Mouse (Mus musculus) liver, adult 2 months (tissue): ENCODE measurements at regions not wholly inside any gene's neighbourhood (a gene's known extent, or its start where the extent isn't known, plus 50 kb on each side); places are given as distances from the start of the nearest gene placed in this dataset.
A peak's percentile ranks its signal among the peaks of the same experiment; 100 is the strongest.

Experiments
- DNase-seq: peaks from one replicate; pipeline ENCODE4 v3.0.0-alpha.2; 2011; ENCODE audit warnings: low read depth, low spot score; ENCODE audit errors: extremely low read depth
- H3K27ac ChIP-seq: fragments of 200-500 bp; replicated peaks from 2 replicates; pipeline ENCODE4 v1.5.1; 2012; ENCODE audit warnings: low read depth, mild to moderate bottlenecking, control low read depth, inconsistent platforms, low read length; ENCODE audit not compliant: insufficient read depth
- H3K27me3 ChIP-seq: fragments of 200-500 bp; 2 replicates; pipeline ENCODE4 v1.6.1; 2012; ENCODE audit warnings: mild to moderate bottlenecking, moderate library complexity, low read length, inconsistent platforms; ENCODE audit not compliant: control insufficient read depth, insufficient read depth
- H3K36me3 ChIP-seq: fragments of 200-500 bp; 2 replicates; pipeline ENCODE4 v1.6.1; 2012; ENCODE audit warnings: low read length, inconsistent platforms; ENCODE audit not compliant: control insufficient read depth, insufficient read depth
- H3K4me1 ChIP-seq: fragments of 200-500 bp; 2 replicates; pipeline ENCODE4 v1.6.1; 2011; ENCODE audit warnings: low read length; ENCODE audit not compliant: control insufficient read depth, insufficient read depth
- H3K4me3 ChIP-seq: fragments of 200-500 bp; 2 replicates; pipeline ENCODE4 v1.5.1; 2011; ENCODE audit warnings: low read depth, mild to moderate bottlenecking, control low read depth, low read length, moderate library complexity; ENCODE audit not compliant: insufficient read depth
- H3K79me2 ChIP-seq: fragments of 200-500 bp; 2 replicates; pipeline ENCODE4 v1.6.1; 2012; ENCODE audit warnings: inconsistent platforms, mild to moderate bottlenecking, low read length, moderate library complexity; ENCODE audit not compliant: control insufficient read depth, insufficient read depth
- H3K9ac ChIP-seq: fragments of 200-500 bp; 2 replicates; pipeline ENCODE4 v1.6.1; 2012; ENCODE audit warnings: low read depth, mild to moderate bottlenecking, control low read depth, inconsistent platforms, low read length
- CTCF ChIP-seq: fragments of 200-500 bp; IDR thresholded peaks from 2 replicates; pipeline ENCODE4 v1.5.1; 2011; ENCODE audit warnings: low read depth, low read length, control low read depth
- POLR2A ChIP-seq: fragments of 200-500 bp; IDR thresholded peaks from 2 replicates; pipeline ENCODE4 v1.6.1; 2011; ENCODE audit warnings: low read length, control low read depth; ENCODE audit not compliant: insufficient read depth; ENCODE audit errors: extremely low read depth
- WGBS: fragments of 180-500 bp; shearing (Covaris S2); methylation state at CpG from one replicate; pipeline ENCODE4 v1.1.7; 2018; 5-methylcytosine and 5-hydroxymethylcytosine counted together

DNA sequence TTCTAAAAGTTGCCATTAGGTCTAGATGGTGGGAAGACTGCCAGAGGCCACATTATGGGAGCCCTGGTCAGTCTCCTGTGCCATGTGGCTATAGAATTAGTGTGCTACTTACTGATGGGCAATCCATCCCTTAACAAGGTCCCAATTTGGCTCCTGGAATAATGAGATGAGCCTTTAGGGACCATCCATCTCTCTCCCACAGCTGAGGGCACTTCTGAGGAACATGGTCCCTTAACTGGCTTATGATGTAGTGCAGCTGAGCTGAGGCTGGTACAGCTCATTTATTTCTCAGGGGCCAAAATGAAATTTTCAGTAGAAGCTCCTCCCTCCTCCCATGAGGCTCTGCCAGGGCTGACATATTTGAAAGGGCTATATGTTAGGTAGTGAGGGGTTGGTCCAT lies 697.9 kb downstream of the Hs3st4 start:
- Histone ChIP-seq H3K27ac (no peak overlapping the region), H3K36me3 (no peaks in the 10 kb centered on the region), H3K9ac (no peak overlapping the region), H3K4me3 (no peak overlapping the region), H3K79me2 (no peaks in the 10 kb centered on the region), H3K27me3 (no peaks in the 10 kb centered on the region), H3K4me1 (no peaks in the 10 kb centered on the region)
- no peak for TF ChIP-seq CTCF
- TF ChIP-seq POLR2A = no peak
- no peak for DNase-seq

DNA sequence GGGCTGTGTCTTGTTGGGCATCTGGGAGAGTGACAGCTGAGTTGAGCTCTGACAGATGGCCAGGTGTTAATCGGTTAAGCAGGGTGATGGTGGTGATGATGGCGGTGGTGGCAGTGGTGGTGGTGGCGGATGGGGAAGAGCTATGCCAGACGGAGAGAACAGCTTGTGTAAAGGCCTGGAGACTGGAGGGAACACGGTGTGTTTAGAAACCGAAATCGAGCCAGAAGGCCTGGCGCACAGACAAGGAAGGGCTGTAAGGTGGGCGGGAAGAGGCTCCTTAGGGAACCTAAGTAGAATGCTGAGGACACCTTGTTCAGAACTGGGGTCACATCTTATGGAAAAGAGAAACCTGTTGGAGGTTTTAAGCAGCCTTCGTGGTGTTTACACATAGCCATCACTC lies 698.5 kb downstream of the Hs3st4 start:
- H3K4me1 ChIP-seq = no peaks in the 10 kb centered on the region
- no peak overlapping the region for H3K4me3 ChIP-seq
- no peaks in the 10 kb centered on the region for H3K27me3 ChIP-seq
- TF ChIP-seq POLR2A (no peak), CTCF (no peak)
- H3K36me3 ChIP-seq = no peaks in the 10 kb centered on the region
- WGBS = 84% methylated on average over 10 of the region's 10 CpGs
- H3K27ac ChIP-seq = no peak overlapping the region
- DNase-seq = no peak
- H3K9ac ChIP-seq = no peak overlapping the region
- H3K79me2 ChIP-seq = no peaks in the 10 kb centered on the region

DNA sequence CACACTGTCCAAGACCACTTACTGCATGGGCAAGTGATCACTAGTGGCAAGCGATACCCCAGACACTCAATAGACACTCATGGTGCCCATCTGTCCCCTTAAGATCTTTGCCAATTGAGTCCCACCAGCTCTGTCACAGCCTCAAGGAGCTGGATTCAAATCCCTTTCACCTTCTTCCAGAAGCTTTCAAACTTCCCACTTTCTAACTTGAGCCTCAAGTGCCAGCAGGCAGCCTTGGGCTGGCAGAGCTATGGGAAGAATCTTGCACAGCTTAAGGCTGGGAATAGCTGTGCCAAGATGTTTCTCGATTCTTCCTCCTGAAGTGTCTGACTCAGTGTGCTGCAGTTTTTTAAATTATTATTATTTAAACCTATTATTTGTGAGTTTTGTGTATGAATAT lies 699.2 kb downstream of the Hs3st4 start:
- 91% methylated on average over 2 of the region's 2 CpGs for WGBS
- no peaks in the 10 kb centered on the region for H3K79me2 ChIP-seq
- no peak overlapping the region for H3K9ac ChIP-seq
- TF ChIP-seq CTCF (no peak), POLR2A (no peak)
- H3K27me3 ChIP-seq = no peaks in the 10 kb centered on the region
- H3K4me1 ChIP-seq = no peaks in the 10 kb centered on the region
- no peak overlapping the region for H3K4me3 ChIP-seq
- no peak for DNase-seq
- no peak overlapping the region for H3K27ac ChIP-seq
- no peaks in the 10 kb centered on the region for H3K36me3 ChIP-seq

DNA sequence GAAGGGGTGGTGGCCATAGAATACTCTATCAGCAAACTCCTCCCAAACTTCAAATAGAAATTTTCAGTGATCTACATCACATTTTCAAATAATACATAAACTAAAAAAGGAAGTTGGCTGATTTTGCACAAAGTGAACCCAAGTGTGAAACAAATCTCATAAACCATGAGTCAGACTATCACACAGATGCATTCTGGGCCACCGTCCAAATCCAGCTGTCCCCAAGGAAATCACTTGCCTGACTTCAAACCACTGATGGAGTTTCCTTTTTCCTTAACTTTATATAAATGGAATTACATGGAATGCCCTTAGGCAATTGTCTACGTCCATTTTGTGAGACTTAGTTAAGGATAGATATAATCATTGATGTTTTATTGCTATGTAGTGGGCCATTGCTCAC lies 702.8 kb downstream of the Hs3st4 start:
- Histone ChIP-seq H3K9ac (no peak overlapping the region), H3K27me3 (no peaks in the 10 kb centered on the region), H3K4me3 (no peak overlapping the region), H3K27ac (no peak overlapping the region), H3K79me2 (no peaks in the 10 kb centered on the region), H3K36me3 (no peaks in the 10 kb centered on the region), H3K4me1 (no peaks in the 10 kb centered on the region)
- WGBS = 68% methylated on average over 2 of the region's 2 CpGs
- TF ChIP-seq CTCF (no peak), POLR2A (no peak)
- peak; percentile 7 for DNase-seq

DNA sequence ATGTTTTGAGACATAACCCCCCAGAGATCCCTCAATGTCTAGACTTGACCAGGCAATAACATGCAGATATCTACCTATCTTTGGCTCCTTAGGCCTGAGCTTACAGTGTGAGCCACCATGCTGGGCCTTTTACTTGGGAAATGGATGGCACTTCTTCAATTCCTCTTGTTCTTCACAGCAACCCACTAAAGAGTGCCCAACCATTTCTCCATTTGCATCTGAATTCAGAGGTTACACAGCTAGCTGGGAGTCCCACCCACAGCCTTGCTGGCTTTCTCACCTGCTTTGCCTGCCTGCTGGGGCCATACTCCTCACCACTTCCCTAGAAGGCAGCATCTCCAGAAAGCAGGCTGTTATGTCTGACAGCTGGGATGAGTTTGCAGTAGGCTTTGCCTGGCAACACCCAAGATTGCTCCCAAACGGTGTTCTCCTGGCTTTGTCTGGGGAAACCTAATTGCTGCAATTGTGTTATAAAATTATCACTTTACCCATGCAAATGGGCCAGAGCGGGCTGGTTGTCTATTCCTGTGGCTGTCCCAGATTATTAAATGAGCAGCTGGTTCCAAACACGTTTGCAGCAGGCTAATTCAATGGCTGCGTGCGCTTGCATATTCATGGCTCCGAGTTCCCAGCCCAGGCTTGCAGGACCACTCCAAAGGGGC lies 721.6 kb downstream of the Hs3st4 start:
- Histone ChIP-seq H3K4me3 (no peak overlapping the region), H3K4me1 (no peaks in the 10 kb centered on the region), H3K79me2 (no peaks in the 10 kb centered on the region), H3K27ac (no peak overlapping the region), H3K27me3 (no peaks in the 10 kb centered on the region), H3K9ac (no peak overlapping the region), H3K36me3 (no peaks in the 10 kb centered on the region)
- TF ChIP-seq CTCF (no peak), POLR2A (no peak)
- no peak for DNase-seq
- WGBS = 41% methylated on average over 6 of the region's 6 CpGs

DNA sequence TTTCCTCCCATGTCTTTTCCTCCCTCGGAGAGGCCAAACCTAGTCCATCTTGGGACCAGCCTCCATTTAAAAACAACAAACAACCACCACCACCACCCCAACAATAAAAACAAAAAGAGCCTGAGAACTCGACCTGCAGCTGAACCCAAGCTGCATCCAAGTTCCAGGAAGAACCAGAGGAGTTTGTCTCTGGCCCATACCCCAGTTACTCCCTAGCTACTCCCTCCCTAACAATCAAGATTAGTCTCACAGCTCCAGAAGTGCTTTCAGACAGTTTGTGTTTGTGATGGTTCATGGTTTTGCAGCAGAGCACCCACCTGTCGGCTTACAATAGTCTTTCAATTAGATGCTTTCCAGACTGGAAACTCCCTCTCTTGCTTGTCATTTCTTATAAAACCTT lies 724.5 kb downstream of the Hs3st4 start:
- no peak overlapping the region for H3K9ac ChIP-seq
- H3K4me1 ChIP-seq = no peaks in the 10 kb centered on the region
- 38% methylated on average over 3 of the region's 3 CpGs for WGBS
- no peak overlapping the region for H3K4me3 ChIP-seq
- no peak for TF ChIP-seq CTCF
- TF ChIP-seq POLR2A = no peak
- no peak for DNase-seq
- no peaks in the 10 kb centered on the region for H3K79me2 ChIP-seq
- H3K36me3 ChIP-seq = no peaks in the 10 kb centered on the region
- H3K27me3 ChIP-seq = no peaks in the 10 kb centered on the region
- no peak overlapping the region for H3K27ac ChIP-seq
